Mouse (Mus musculus) cerebellum, adult 2 months (tissue): ENCODE results near the gene Mpc1.

ENCODE experiments used
- CTCF ChIP-seq: fragments of 200-500 bp; IDR thresholded peaks from 2 replicates; pipeline ENCODE4 v1.5.1; 2011; ENCODE audit warnings: low read depth, mild to moderate bottlenecking, control low read depth, low read length, moderate library complexity, borderline replicate concordance; ENCODE audit not compliant: insufficient read depth
- POLR2A ChIP-seq: fragments of 200-500 bp; IDR thresholded peaks from 2 replicates; pipeline ENCODE4 v1.6.1; 2011; ENCODE audit warnings: low read length, control low read depth, borderline replicate concordance; ENCODE audit not compliant: insufficient read depth

DNA sequence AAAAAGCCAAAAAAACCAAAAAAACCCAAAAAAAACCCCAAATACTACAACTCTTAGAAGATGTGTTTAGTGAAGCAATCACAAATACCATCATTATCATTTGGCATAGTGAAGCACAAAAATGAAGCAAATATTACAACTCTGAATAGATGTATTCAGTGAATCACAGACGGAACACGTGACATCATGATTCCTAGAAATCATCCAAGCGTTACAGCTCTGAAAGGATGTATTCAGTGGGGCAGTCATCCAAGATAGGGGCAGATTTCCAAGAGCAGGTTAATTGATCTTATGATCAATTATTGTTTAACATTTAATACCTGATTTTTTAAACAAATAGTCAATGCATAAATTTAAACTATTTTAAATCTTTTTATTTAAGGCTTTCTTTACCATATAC, 5.4 kb upstream of the Mpc1 start:
- TF ChIP-seq POLR2A (no peak), CTCF (no peak)
